Mouse (Mus musculus): ENCODE results near the gene Cars. TPM values are rescaled to one million over a fixed set of nuclear protein-coding genes. Genes with fewer than 3 reads are reported as not detected.

The Cars gene
- polyA plus RNA-seq, 2 experiments: 35.7 to 41.4 TPM

- Histone ChIP-seq H3K4me3 (ENCODE audit: insufficient read depth in 1 of 2, low read depth in 2 of 2, low read length in 2 of 2) (no peak overlapping the region), H3K9me3 (ENCODE audit: control insufficient read depth, low read length) (no peaks in the 10 kb centered on the region), H3K27me3 (ENCODE audit: control insufficient read depth, insufficient read depth, low read length) (no peaks in the 10 kb centered on the region), H3K4me2 (ENCODE audit: low read depth) (no peak overlapping the region), H3K9ac (replicated peaks) (no peak overlapping the region), H3K4me1 (replicated peaks; ENCODE audit: control insufficient read depth in 2 of 2, insufficient read depth in 2 of 2, low read length in 1 of 2) (peaks cover 0 to 5% of the 10 kb centered on the region in 2 experiments), H3K27ac (no peak overlapping the region), H3K36me3 (replicated peaks; ENCODE audit: control insufficient read depth, insufficient read depth, low read depth) (no peaks in the 10 kb centered on the region)
- no peak for TF ChIP-seq EP300 (IDR thresholded peaks at IDR 0.05; ENCODE audit: low read depth)
- TF ChIP-seq CTCF (IDR thresholded peaks at IDR 0.05; ENCODE audit: low read depth): no peak
- ATAC-seq (ENCODE audit: insufficient read depth) (no peak), DNase-seq (ENCODE audit: low read depth in 3 of 3, low spot score in 3 of 3) (no peak)
- WGBS (ENCODE audit: insufficient replicate concordance): 22% methylated on average over 2 of the region's 2 CpGs
Observed at GRCm38 (mm10) chr7:143604889-143605288, 5.0 kb upstream of the Cars start.

GRCm38 (mm10) chr7:143601705-143602104, 1.8 kb upstream of the Cars start:
- Histone ChIP-seq H3K27ac (no peak overlapping the region), H3K27me3 (ENCODE audit: control insufficient read depth, insufficient read depth, low read length) (no peaks in the 10 kb centered on the region), H3K4me2 (ENCODE audit: low read depth) (no peak overlapping the region), H3K4me1 (replicated peaks; ENCODE audit: control insufficient read depth in 2 of 2, insufficient read depth in 2 of 2, low read length in 1 of 2) (peaks cover 11 to 17% of the 10 kb centered on the region in 2 experiments), H3K4me3 (ENCODE audit: insufficient read depth in 1 of 2, low read depth in 2 of 2, low read length in 2 of 2) (no peak overlapping the region), H3K9ac (replicated peaks) (no peak overlapping the region), H3K36me3 (replicated peaks; ENCODE audit: control insufficient read depth, insufficient read depth, low read depth) (peaks cover 4% of the 10 kb centered on the region), H3K9me3 (ENCODE audit: control insufficient read depth, low read length) (no peaks in the 10 kb centered on the region)
- peak; percentile 24; the same call in 1 of the 2 replicates for TF ChIP-seq CTCF (IDR thresholded peaks at IDR 0.05; ENCODE audit: low read depth)
- TF ChIP-seq EP300 (IDR thresholded peaks at IDR 0.05; ENCODE audit: low read depth): no peak
- 82% methylated on average over 2 of the region's 2 CpGs for WGBS (ENCODE audit: insufficient replicate concordance)
- ATAC-seq (ENCODE audit: insufficient read depth): no peak
- no peak for DNase-seq (ENCODE audit: low read depth in 3 of 3, low spot score in 3 of 3)

GRCm38 (mm10) chr7:143600231-143600740, 396 bp upstream of the Cars start:
- peak overlapping the region; percentile 71 for H3K27ac ChIP-seq
- H3K36me3 ChIP-seq (replicated peaks; ENCODE audit: control insufficient read depth, insufficient read depth, low read depth): peaks cover 11% of the 10 kb centered on the region
- TF ChIP-seq CTCF (IDR thresholded peaks at IDR 0.05; ENCODE audit: low read depth) (no peak), EP300 (IDR thresholded peaks at IDR 0.05; ENCODE audit: low read depth) (no peak)
- ATAC-seq (ENCODE audit: insufficient read depth) (no peak), DNase-seq (ENCODE audit: low read depth in 3 of 3, low spot score in 3 of 3) (no peak)
- 6% methylated on average over 15 of the region's 15 CpGs for WGBS (ENCODE audit: insufficient replicate concordance)
- H3K4me3 ChIP-seq (ENCODE audit: insufficient read depth in 1 of 2, low read depth in 2 of 2, low read length in 2 of 2): peak overlapping the region; percentile 79 to 99
- peaks cover 11 to 16% of the 10 kb centered on the region in 2 experiments for H3K4me1 ChIP-seq (replicated peaks; ENCODE audit: control insufficient read depth in 2 of 2, insufficient read depth in 2 of 2, low read length in 1 of 2)
- H3K27me3 ChIP-seq (ENCODE audit: control insufficient read depth, insufficient read depth, low read length): no peaks in the 10 kb centered on the region
- peak overlapping the region; percentile 92 for H3K4me2 ChIP-seq (ENCODE audit: low read depth)
- H3K9me3 ChIP-seq (ENCODE audit: control insufficient read depth, low read length): no peaks in the 10 kb centered on the region
- peak overlapping the region; percentile 99 for H3K9ac ChIP-seq (replicated peaks)

GRCm38 (mm10) chr7:143594865-143595264, 5.0 kb downstream of the Cars start:
- H3K36me3 ChIP-seq (replicated peaks; ENCODE audit: control insufficient read depth, insufficient read depth, low read depth): peaks cover 47% of the 10 kb centered on the region
- H3K4me1 ChIP-seq (replicated peaks; ENCODE audit: control insufficient read depth in 2 of 2, insufficient read depth in 2 of 2, low read length in 1 of 2): peaks cover 11% of the 10 kb centered on the region in 2 experiments
- no peak overlapping the region for H3K4me3 ChIP-seq (ENCODE audit: insufficient read depth in 1 of 2, low read depth in 2 of 2, low read length in 2 of 2)
- TF ChIP-seq EP300 (IDR thresholded peaks at IDR 0.05; ENCODE audit: low read depth) (no peak), CTCF (IDR thresholded peaks at IDR 0.05; ENCODE audit: low read depth) (no peak)
- ATAC-seq (ENCODE audit: insufficient read depth): no peak
- H3K27me3 ChIP-seq (ENCODE audit: control insufficient read depth, insufficient read depth, low read length): no peaks in the 10 kb centered on the region
- 80% methylated on average over 5 of the region's 5 CpGs for WGBS (ENCODE audit: insufficient replicate concordance)
- no peak for DNase-seq (ENCODE audit: low read depth in 3 of 3, low spot score in 3 of 3)
- no peak overlapping the region for H3K4me2 ChIP-seq (ENCODE audit: low read depth)
- H3K27ac ChIP-seq: no peak overlapping the region
- H3K9me3 ChIP-seq (ENCODE audit: control insufficient read depth, low read length): no peaks in the 10 kb centered on the region
- H3K9ac ChIP-seq (replicated peaks): no peak overlapping the region

- TF ChIP-seq CTCF (IDR thresholded peaks at IDR 0.05; ENCODE audit: low read depth): no peak
- TF ChIP-seq EP300 (IDR thresholded peaks at IDR 0.05; ENCODE audit: low read depth): no peak
- no peak for ATAC-seq (ENCODE audit: insufficient read depth)
- Histone ChIP-seq H3K27me3 (ENCODE audit: control insufficient read depth, insufficient read depth, low read length) (no peaks in the 10 kb centered on the region), H3K4me1 (replicated peaks; ENCODE audit: control insufficient read depth in 2 of 2, insufficient read depth in 2 of 2, low read length in 1 of 2) (no peaks in the 10 kb centered on the region), H3K27ac (no peak overlapping the region), H3K9ac (replicated peaks) (no peak overlapping the region), H3K9me3 (ENCODE audit: control insufficient read depth, low read length) (no peaks in the 10 kb centered on the region), H3K36me3 (replicated peaks; ENCODE audit: control insufficient read depth, insufficient read depth, low read depth) (peaks cover 65% of the 10 kb centered on the region), H3K4me2 (ENCODE audit: low read depth) (no peak overlapping the region), H3K4me3 (ENCODE audit: insufficient read depth in 1 of 2, low read depth in 2 of 2, low read length in 2 of 2) (no peak overlapping the region)
- WGBS (ENCODE audit: insufficient replicate concordance): 82% methylated on average over 10 of the region's 10 CpGs
- no peak for DNase-seq (ENCODE audit: low read depth in 3 of 3, low spot score in 3 of 3)
Observed at GRCm38 (mm10) chr7:143592255-143592654, 7.6 kb downstream of the Cars start.

Data from liver, embryonic 14.5 days (tissue).